Comparison of ENCODE assay signal across 18 mouse cellular contexts in genomic region chr12:107858536-107859280, GRCm38 (mm10).
A peak's percentile ranks its signal among the peaks of the same experiment; 100 is the strongest.
DNase-seq lines count a peak whose midpoint lies in the region; ATAC-seq and TF ChIP-seq lines count a peak whose summit lies in the region.
"Had no signal": no experiment of that assay in that cellular context is flagged by ENCODE, and none has a peak within 500 bp of the region (broad histone marks: within the 10 kb centered on the region; RNA-seq: fewer than 3 reads in every experiment).

No protein-coding gene starts in this region.

- TF ChIP-seq EP300 in stomach, postnatal 0 days (optimal IDR thresholded peaks at IDR 0.05) = no peak

- 54% methylated on average over 10 of the region's 10 CpGs for WGBS in forebrain, embryonic 13.5 days
- 61% methylated on average over 10 of the region's 10 CpGs for WGBS in forebrain, postnatal 0 days
- WGBS in stomach, embryonic 14.5 days = 44% methylated on average over 10 of the region's 10 CpGs
- 44% methylated on average over 10 of the region's 10 CpGs for WGBS in stomach, postnatal 0 days

- H3K9ac ChIP-seq in forebrain, embryonic 13.5 days = no peak overlapping the region
- no peak overlapping the region for H3K9ac ChIP-seq in forebrain, postnatal 0 days
- no peak overlapping the region for H3K9ac ChIP-seq in stomach, embryonic 14.5 days (replicated peaks; ENCODE audit: low read depth, low read length)
- H3K9ac ChIP-seq in stomach, postnatal 0 days (ENCODE audit: low read length) = no peak overlapping the region

- H3K27ac ChIP-seq in forebrain, embryonic 13.5 days = peak overlapping the region; percentile 59
- H3K27ac ChIP-seq in forebrain, postnatal 0 days (ENCODE audit: low read depth, low read length) = no peak overlapping the region; the same call in 1 of the 2 replicates
- H3K27ac ChIP-seq in stomach, embryonic 14.5 days (ENCODE audit: low read length) = no peak overlapping the region
- no peak overlapping the region for H3K27ac ChIP-seq in stomach, postnatal 0 days (replicated peaks)
- H3K27ac ChIP-seq: gastrocnemius, adult 2 months; heart, embryonic 10.5 days had no signal

- no peaks in the 10 kb centered on the region for H3K9me3 ChIP-seq in forebrain, embryonic 13.5 days (replicated peaks)
- no peaks in the 10 kb centered on the region for H3K9me3 ChIP-seq in forebrain, postnatal 0 days (ENCODE audit: low read length)
- H3K9me3 ChIP-seq in stomach, embryonic 14.5 days (ENCODE audit: control insufficient read depth, low read depth, low read length) = no peaks in the 10 kb centered on the region
- H3K9me3 ChIP-seq in stomach, postnatal 0 days (ENCODE audit: control insufficient read depth, low read length) = no peaks in the 10 kb centered on the region
- H3K9me3 ChIP-seq: heart, embryonic 10.5 days had no signal

- H3K4me2 ChIP-seq in forebrain, embryonic 13.5 days = no peak overlapping the region
- H3K4me2 ChIP-seq in forebrain, postnatal 0 days (ENCODE audit: low read depth) = no peak overlapping the region
- no peak overlapping the region for H3K4me2 ChIP-seq in stomach, embryonic 14.5 days (replicated peaks; ENCODE audit: low read depth, low read length)
- no peak overlapping the region for H3K4me2 ChIP-seq in stomach, postnatal 0 days (replicated peaks; ENCODE audit: low read depth)

- no peak for DNase-seq in forebrain, postnatal 0 days
- DNase-seq in stomach, postnatal 0 days (ENCODE audit: low spot score) = no peak
- peak; percentile 29 for DNase-seq in forelimb bud, embryonic 11.5 days (ENCODE audit: low read depth, low spot score)
- no peak for DNase-seq in kidney, adult 9 months
- DNase-seq in right cerebral cortex, adult 2 months (ENCODE audit: low spot score in 2 of 2) = no peak
- DNase-seq: cerebellum, postnatal 36 days; gastrocnemius, adult 2 months; heart, postnatal 4 days; kidney, adult 11 months; liver; right cerebral cortex, postnatal 4 days; thymus, postnatal 25 days had no signal

- no peaks in the 10 kb centered on the region for H3K27me3 ChIP-seq in forebrain, embryonic 13.5 days
- H3K27me3 ChIP-seq in forebrain, postnatal 0 days (ENCODE audit: insufficient read depth, low read length) = no peaks in the 10 kb centered on the region
- no peaks in the 10 kb centered on the region for H3K27me3 ChIP-seq in stomach, embryonic 14.5 days (ENCODE audit: control insufficient read depth, insufficient read depth, low read length)
- no peaks in the 10 kb centered on the region for H3K27me3 ChIP-seq in stomach, postnatal 0 days (ENCODE audit: control insufficient read depth, insufficient read depth, low read length)
- H3K27me3 ChIP-seq: megakaryocyte, embryonic 14.5 days had no signal

- peaks cover 24% of the 10 kb centered on the region for H3K4me1 ChIP-seq in forebrain, embryonic 13.5 days
- H3K4me1 ChIP-seq in forebrain, postnatal 0 days (ENCODE audit: insufficient read depth) = no peaks in the 10 kb centered on the region
- H3K4me1 ChIP-seq in stomach, embryonic 14.5 days (ENCODE audit: control insufficient read depth, insufficient read depth, low read length) = peaks cover 7% of the 10 kb centered on the region
- H3K4me1 ChIP-seq in stomach, postnatal 0 days (replicated peaks; ENCODE audit: control insufficient read depth, insufficient read depth) = peaks cover 2% of the 10 kb centered on the region; the same call in 1 of the 2 replicates
- H3K4me1 ChIP-seq: megakaryocyte, embryonic 14.5 days had no signal

- 0 out of 2 replicates have a peak, but pooled peaks have one; percentile 11 for ATAC-seq in forebrain, embryonic 13.5 days
- no peak for ATAC-seq in forebrain, postnatal 0 days
- ATAC-seq in stomach, embryonic 14.5 days (ENCODE audit: insufficient number of reproducible peaks, insufficient read depth, low FRiP score, low read depth) = 0 out of 2 replicates have a peak, but pooled peaks have one; percentile 33
- ATAC-seq in stomach, postnatal 0 days (ENCODE audit: low FRiP score, low TSS enrichment) = no peak
- no peak for ATAC-seq in erythroid progenitor cell, adult 5-6 weeks (replicated peaks; ENCODE audit: low FRiP score, poor library complexity, severe bottlenecking)

- no peak for TF ChIP-seq CTCF in forebrain, postnatal 0 days (IDR thresholded peaks at IDR 0.05; ENCODE audit: low read depth)
- TF ChIP-seq CTCF in stomach, postnatal 0 days (IDR thresholded peaks at IDR 0.05; ENCODE audit: low read depth) = no peak

- no peaks in the 10 kb centered on the region for H3K36me3 ChIP-seq in forebrain, embryonic 13.5 days (ENCODE audit: poor library complexity, severe bottlenecking)
- no peaks in the 10 kb centered on the region for H3K36me3 ChIP-seq in forebrain, postnatal 0 days (ENCODE audit: insufficient read depth)
- no peaks in the 10 kb centered on the region for H3K36me3 ChIP-seq in stomach, embryonic 14.5 days (ENCODE audit: control insufficient read depth, insufficient read depth, low read length)
- H3K36me3 ChIP-seq in stomach, postnatal 0 days (ENCODE audit: control insufficient read depth, insufficient read depth, low read length) = no peaks in the 10 kb centered on the region
- H3K36me3 ChIP-seq: heart, embryonic 10.5 days had no signal

- no peak overlapping the region for H3K4me3 ChIP-seq in forebrain, embryonic 13.5 days
- H3K4me3 ChIP-seq in forebrain, postnatal 0 days (ENCODE audit: low read depth, low read length) = no peak overlapping the region
- H3K4me3 ChIP-seq in stomach, embryonic 14.5 days (ENCODE audit: low read depth, low read length) = no peak overlapping the region
- H3K4me3 ChIP-seq in stomach, postnatal 0 days (ENCODE audit: low read depth, low read length) = no peak overlapping the region
- H3K4me3 ChIP-seq: erythroblast, embryonic 14.5 days; gastrocnemius, adult 2 months; heart, embryonic 10.5 days had no signal

Comparison
In these comparisons a context has a peak if more than half of its experiments do, and no peak if none do; other contexts are left out.
1. ATAC-seq: peak in forebrain, embryonic 13.5 days (single experiment) and stomach, embryonic 14.5 days (single experiment); none in forebrain, postnatal 0 days (single experiment), stomach, postnatal 0 days (single experiment) and erythroid progenitor cell, adult 5-6 weeks (single experiment).